Mouse (Mus musculus): Measurements from ENCODE around the gene Cycs.

GRCm38 (mm10) chr6:50571661-50572060, 5.3 kb upstream of the Cycs start:
- TF ChIP-seq USF1 (IDR thresholded peaks at IDR 0.05; ENCODE audit: low read depth), result no peak
- TF ChIP-seq CTCF (IDR thresholded peaks at IDR 0.05; ENCODE audit: control insufficient read depth, insufficient read depth, insufficient read length), result no peak
- no peak for TF ChIP-seq CEBPB (IDR thresholded peaks at IDR 0.05; ENCODE audit: low read depth)

Measured in C2C12 (cell line).